Mouse (Mus musculus) left cerebral cortex, postnatal 36 days (tissue): ENCODE results near the gene Creg1. TPM values are rescaled to one million over a fixed set of nuclear protein-coding genes. Genes with fewer than 3 reads are reported as not detected.
A peak's percentile ranks its signal among the peaks of the same experiment; 100 is the strongest.
"Not testable (repeated sequence)": the region's sequence is repeated elsewhere in the genome, so short reads cannot be mapped to it uniquely, and the experiment has no call there.

ENCODE experiments used
- DNase-seq, 2 experiments: peaks; one replicate each; pipeline ENCODE4 v3.0.0; 2021 to 2022; ENCODE audit warnings: low spot score in 2 of 2, mixed read lengths in 1 of 2
- intact Hi-C: fragments of 180-260 bp; cut with DNase I; formaldehyde crosslinking; loops from one replicate; pipeline ENCODE4 v1.15.1; 2025
- total RNA-seq, 2 experiments: library from RNA; stranded (reverse); gene quantifications; 2 replicates each; pipeline ENCODE4 v1.2.3; 2021

Creg1 gene
- total RNA-seq, 2 experiments from 2014 or later, result 23.4 to 28.2 TPM

GRCm38 (mm10) chr1:165748053-165748452, 15.5 kb upstream of the Creg1 start:
- no peak for DNase-seq
- intact Hi-C loops, result no loop called here

- intact Hi-C loops, result no loop called here
- no peak for DNase-seq
Observed at GRCm38 (mm10) chr1:165751142-165751541, 12.4 kb upstream of the Creg1 start.

GRCm38 (mm10) chr1:165751838-165752237, 11.7 kb upstream of the Creg1 start:
- intact Hi-C loops, result no loop called here
- no peak for DNase-seq

- intact Hi-C loops, result no loop called here
- DNase-seq, result no peak
Observed at GRCm38 (mm10) chr1:165754205-165754604, 9.3 kb upstream of the Creg1 start.

GRCm38 (mm10) chr1:165755194-165755593, 8.4 kb upstream of the Creg1 start:
- no peak for DNase-seq
- intact Hi-C loops, result no loop called here

GRCm38 (mm10) chr1:165761522-165762305, 1.8 kb upstream of the Creg1 start:
- DNase-seq, result no peak
- intact Hi-C loops, result no loop called here

GRCm38 (mm10) chr1:165762498-165762897, 1.0 kb upstream of the Creg1 start:
- intact Hi-C loops, DNase-seq: not testable (repeated sequence)

GRCm38 (mm10) chr1:165762914-165763634, 472 bp upstream of the Creg1 start:
- intact Hi-C loops, result no loop called here
- no peak for DNase-seq

- no peak for DNase-seq
- intact Hi-C loops, result no loop called here
Observed at GRCm38 (mm10) chr1:165764571-165764970, 1.0 kb downstream of the Creg1 start.

GRCm38 (mm10) chr1:165765041-165765440, 1.5 kb downstream of the Creg1 start:
- intact Hi-C loops, result no loop called here
- no peak for DNase-seq

- DNase-seq, result no peak
- intact Hi-C loops, result no loop called here
Observed at GRCm38 (mm10) chr1:165765651-165766294, 2.2 kb downstream of the Creg1 start.

- no peak for DNase-seq
- intact Hi-C loops, result no loop called here
Observed at GRCm38 (mm10) chr1:165766295-165766890, 2.8 kb downstream of the Creg1 start.

- intact Hi-C loops, result no loop called here
- DNase-seq, result no peak
Observed at GRCm38 (mm10) chr1:165768894-165769512, 5.5 kb downstream of the Creg1 start.

- intact Hi-C loops, result loop anchor here (10.0 kb wide), 1 partner anchor 595 kb away; no protein-coding TSS in a partner anchor
- no peak for DNase-seq
Observed at GRCm38 (mm10) chr1:165770181-165770759, 6.7 kb downstream of the Creg1 start.

- intact Hi-C loops, result loop anchor here (10.0 kb wide), 1 partner anchor 593 kb away; no protein-coding TSS in a partner anchor
Observed at GRCm38 (mm10) chr1:165771491-165771897, 7.9 kb downstream of the Creg1 start.

GRCm38 (mm10) chr1:165771998-165772397, 8.5 kb downstream of the Creg1 start:
- no peak for DNase-seq
- intact Hi-C loops, result loop anchor here (10.0 kb wide), 1 partner anchor 593 kb away; no protein-coding TSS in a partner anchor

More at GRCm38 (mm10) chr1:165771491-165771897, 7.9 kb downstream of the Creg1 start:
- DNase-seq, result peak; percentile 34 to 49

GRCm38 (mm10) chr1:165775518-165776294, 12.2 kb downstream of the Creg1 start:
- intact Hi-C loops, result loop anchor here (1.0 to 10.0 kb wide), 4 partner anchors 192 to 589 kb away; partner anchors contain the start of gene Pou2f1

GRCm38 (mm10) chr1:165779954-165780585, 16.5 kb downstream of the Creg1 start:
- intact Hi-C loops, result loop anchor here (5.0 to 10.0 kb wide), 3 partner anchors 77 to 585 kb away; partner anchors contain the start of gene Pou2f1
- no peak for DNase-seq

More at GRCm38 (mm10) chr1:165775518-165776294, 12.2 kb downstream of the Creg1 start:
- DNase-seq, result peak; percentile 30
